Mouse (Mus musculus): ENCODE results near the gene Rpl22l1.

- no peak for TF ChIP-seq CTCF (IDR thresholded peaks at IDR 0.05; ENCODE audit: low read depth)
- TF ChIP-seq EP300 (IDR thresholded peaks at IDR 0.05; ENCODE audit: low read depth): peak; percentile 93
Measured at GRCm38 (mm10) chr3:28775361-28775760, 29.9 kb upstream of the Rpl22l1 start.

Data from liver, postnatal 0 days (tissue).